Mouse (Mus musculus): Measurements from ENCODE around the gene Cldn15. TPM values are rescaled to one million over a fixed set of nuclear protein-coding genes. Genes with fewer than 3 reads are reported as not detected.
A peak's percentile ranks its signal among the peaks of the same experiment; 100 is the strongest.

Cldn15 gene
- polyA plus RNA-seq, 1 experiment from 2014 or later, result 4.1 TPM

DNA sequence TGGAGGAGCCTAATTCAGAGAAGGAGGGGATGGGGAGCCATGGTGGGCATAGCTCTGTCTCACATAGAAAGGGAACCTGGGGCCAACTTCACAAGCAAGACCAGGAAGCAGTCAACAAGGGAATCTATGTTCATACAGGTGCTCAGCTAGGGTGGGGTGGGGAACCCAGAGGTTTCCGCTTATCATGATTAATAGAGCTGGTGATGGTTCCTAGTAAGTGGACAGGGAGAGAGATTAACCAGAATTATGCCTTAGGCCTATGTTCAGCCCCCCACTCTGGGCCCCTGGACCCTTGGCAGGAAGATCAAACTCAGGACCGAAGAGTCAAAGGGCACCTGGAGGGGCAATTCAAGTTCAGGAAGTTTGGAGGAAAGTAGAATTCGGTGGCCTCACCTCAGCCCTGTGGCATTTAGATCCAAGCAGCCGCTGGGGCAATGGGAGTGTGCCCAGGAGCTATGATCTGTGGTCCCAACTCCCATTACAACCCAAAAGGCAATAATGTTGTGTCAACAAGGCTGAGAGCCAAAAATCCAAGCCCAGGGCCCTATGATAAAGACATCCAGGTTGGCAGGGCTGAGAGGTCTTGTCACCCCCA, 542 bp downstream of the Cldn15 start:
- Histone ChIP-seq H3K27me3 (no peaks in the 10 kb centered on the region), H3K4me3 (replicated peaks) (no peak overlapping the region), H3K9ac (no peak overlapping the region), H3K27ac (peak overlapping the region; percentile 92), H3K4me1 (peaks cover 56% of the 10 kb centered on the region), H3K4me2 (0 out of 2 replicates have a peak overlapping the region, but pooled peaks have one; percentile 2), H3K36me3 (peaks cover 40% of the 10 kb centered on the region), H3K9me3 (replicated peaks) (no peaks in the 10 kb centered on the region)
- 77% methylated on average over 4 of the region's 4 CpGs for WGBS
- ATAC-seq (replicated peaks; ENCODE audit: low FRiP score), result no peak

GRCm38 (mm10) chr5:136967592-136967991, 1.2 kb downstream of the Cldn15 start:
- WGBS, result 49% methylated on average over 10 of the region's 10 CpGs
- peaks cover 56% of the 10 kb centered on the region for H3K4me1 ChIP-seq
- no peaks in the 10 kb centered on the region for H3K9me3 ChIP-seq (replicated peaks)
- no peaks in the 10 kb centered on the region for H3K27me3 ChIP-seq
- 0 out of 2 replicates have a peak, but pooled peaks have one; percentile 10 for ATAC-seq (replicated peaks; ENCODE audit: low FRiP score)
- H3K27ac ChIP-seq, result peak overlapping the region; percentile 92
- no peak overlapping the region for H3K9ac ChIP-seq
- peaks cover 40% of the 10 kb centered on the region for H3K36me3 ChIP-seq
- H3K4me3 ChIP-seq (replicated peaks), result no peak overlapping the region
- peak overlapping the region; percentile 19; the same call in 1 of the 2 replicates for H3K4me2 ChIP-seq

- Histone ChIP-seq H3K4me2 (no peak overlapping the region), H3K9ac (no peak overlapping the region), H3K4me3 (replicated peaks) (no peak overlapping the region), H3K27me3 (no peaks in the 10 kb centered on the region), H3K4me1 (peaks cover 29% of the 10 kb centered on the region), H3K27ac (no peak overlapping the region), H3K9me3 (replicated peaks) (no peaks in the 10 kb centered on the region), H3K36me3 (peaks cover 12% of the 10 kb centered on the region)
- no peak for ATAC-seq (replicated peaks; ENCODE audit: low FRiP score)
- 57% methylated on average over 1 of the region's 1 CpGs for WGBS
These were observed 4.3 kb downstream of the Cldn15 start for GRCm38 (mm10) chr5:136970703-136971102.

DNA sequence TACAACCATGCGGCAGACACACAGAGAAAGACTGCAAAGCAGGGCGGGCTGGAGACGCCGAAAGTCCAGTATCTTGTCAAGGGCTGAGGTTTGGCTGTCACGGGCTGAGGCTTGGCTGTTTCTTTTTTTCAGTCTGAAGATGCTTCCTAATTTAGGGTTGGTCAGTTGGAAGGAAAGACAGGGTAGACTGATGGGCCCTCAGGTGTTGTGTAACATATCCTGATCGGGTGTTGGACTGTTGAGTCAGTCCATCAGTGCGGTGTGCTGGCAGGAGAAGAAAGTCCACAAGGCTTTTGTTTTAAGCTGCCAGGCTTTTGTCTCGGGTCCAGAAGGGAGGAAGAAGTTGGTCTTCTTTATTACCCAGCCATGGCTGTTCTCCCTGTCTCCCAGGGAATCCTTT, 7.3 kb downstream of the Cldn15 start:
- H3K4me1 ChIP-seq, result no peaks in the 10 kb centered on the region
- no peak overlapping the region for H3K4me2 ChIP-seq
- no peak overlapping the region for H3K4me3 ChIP-seq (replicated peaks)
- H3K27me3 ChIP-seq, result no peaks in the 10 kb centered on the region
- no peak for ATAC-seq (replicated peaks; ENCODE audit: low FRiP score)
- no peaks in the 10 kb centered on the region for H3K9me3 ChIP-seq (replicated peaks)
- no peak overlapping the region for H3K27ac ChIP-seq
- WGBS, result 73% methylated on average over 8 of the region's 8 CpGs
- H3K36me3 ChIP-seq, result no peaks in the 10 kb centered on the region
- H3K9ac ChIP-seq, result no peak overlapping the region; the same call in 1 of the 2 replicates

DNA sequence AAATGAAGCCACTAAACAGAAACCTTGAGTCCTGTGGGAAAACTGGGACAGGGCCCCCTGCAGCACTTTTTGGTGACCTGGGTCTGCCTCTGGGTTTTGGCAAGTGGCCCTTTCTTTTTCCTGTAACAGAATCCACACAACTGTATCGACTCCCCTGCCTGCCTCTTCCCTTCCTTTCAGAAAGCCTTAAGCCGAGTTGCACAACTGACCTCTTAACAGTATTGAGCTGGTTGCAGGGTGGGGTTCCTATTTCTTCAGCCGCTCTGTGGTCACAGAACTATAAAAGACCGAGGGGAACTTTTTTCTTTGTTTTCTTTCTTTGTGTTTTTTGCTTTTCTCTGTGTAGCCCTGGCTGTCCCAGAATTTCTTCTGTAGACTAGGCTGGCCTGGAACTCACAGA, 11.4 kb downstream of the Cldn15 start:
- Histone ChIP-seq H3K27ac (no peak overlapping the region), H3K4me3 (replicated peaks) (no peak overlapping the region), H3K36me3 (peaks cover 22% of the 10 kb centered on the region), H3K4me1 (no peaks in the 10 kb centered on the region), H3K9ac (no peak overlapping the region), H3K27me3 (no peaks in the 10 kb centered on the region), H3K9me3 (replicated peaks) (no peaks in the 10 kb centered on the region), H3K4me2 (no peak overlapping the region)
- ATAC-seq (replicated peaks; ENCODE audit: low FRiP score), result no peak
- 66% methylated on average over 4 of the region's 4 CpGs for WGBS

GRCm38 (mm10) chr5:136979762-136980161, 13.3 kb downstream of the Cldn15 start:
- Histone ChIP-seq H3K4me3 (replicated peaks) (no peak overlapping the region), H3K9me3 (replicated peaks) (no peaks in the 10 kb centered on the region), H3K9ac (no peak overlapping the region), H3K27me3 (no peaks in the 10 kb centered on the region), H3K4me1 (no peaks in the 10 kb centered on the region), H3K4me2 (no peak overlapping the region), H3K36me3 (peaks cover 38% of the 10 kb centered on the region), H3K27ac (no peak overlapping the region)
- no peak for ATAC-seq (replicated peaks; ENCODE audit: low FRiP score)
- 79% methylated on average over 2 of the region's 2 CpGs for WGBS

- Histone ChIP-seq H3K4me1 (peaks cover 2% of the 10 kb centered on the region), H3K9ac (no peak overlapping the region), H3K4me3 (replicated peaks) (no peak overlapping the region), H3K27me3 (no peaks in the 10 kb centered on the region), H3K4me2 (no peak overlapping the region), H3K9me3 (replicated peaks) (no peaks in the 10 kb centered on the region), H3K36me3 (peaks cover 39% of the 10 kb centered on the region), H3K27ac (no peak overlapping the region)
- ATAC-seq (replicated peaks; ENCODE audit: low FRiP score), result no peak
- 89% methylated on average over 8 of the region's 8 CpGs for WGBS
These were observed 14.6 kb downstream of the Cldn15 start for GRCm38 (mm10) chr5:136980974-136981373.

- ATAC-seq (replicated peaks; ENCODE audit: low FRiP score), result no peak
- no peak overlapping the region for H3K9ac ChIP-seq
- no peaks in the 10 kb centered on the region for H3K9me3 ChIP-seq (replicated peaks)
- H3K4me2 ChIP-seq, result no peak overlapping the region
- H3K4me1 ChIP-seq, result peaks cover 6% of the 10 kb centered on the region
- no peak overlapping the region for H3K27ac ChIP-seq
- WGBS, result 52% methylated on average over 15 of the region's 16 CpGs
- no peaks in the 10 kb centered on the region for H3K27me3 ChIP-seq
- no peak overlapping the region for H3K4me3 ChIP-seq (replicated peaks)
- peaks cover 39% of the 10 kb centered on the region for H3K36me3 ChIP-seq
These were observed 16.0 kb downstream of the Cldn15 start for GRCm38 (mm10) chr5:136982338-136982930.

DNA sequence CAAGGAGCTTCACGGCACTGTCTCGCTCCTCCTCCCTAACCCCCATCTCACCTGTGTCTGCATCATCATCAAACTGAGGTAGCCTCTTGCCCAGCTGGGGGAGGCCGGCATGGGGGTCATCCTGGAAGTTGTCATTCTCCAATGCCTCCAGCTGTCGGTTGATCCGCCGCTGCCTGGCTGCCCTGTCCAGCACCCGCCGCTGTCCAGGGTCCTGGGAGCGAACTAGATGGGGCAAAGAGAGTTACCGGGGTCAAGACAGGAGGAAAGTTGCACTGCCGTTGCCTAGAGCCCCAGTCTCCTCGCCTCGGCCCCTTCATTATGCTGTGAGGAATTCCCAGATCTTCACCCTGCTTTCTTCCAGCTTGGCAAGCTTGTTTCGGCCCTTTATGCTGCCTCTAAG, 18.4 kb downstream of the Cldn15 start:
- Histone ChIP-seq H3K27ac (no peak overlapping the region), H3K36me3 (peaks cover 47% of the 10 kb centered on the region), H3K4me1 (peaks cover 15% of the 10 kb centered on the region), H3K27me3 (no peaks in the 10 kb centered on the region), H3K4me3 (replicated peaks) (no peak overlapping the region), H3K9ac (no peak overlapping the region), H3K4me2 (no peak overlapping the region), H3K9me3 (replicated peaks) (no peaks in the 10 kb centered on the region)
- ATAC-seq (replicated peaks; ENCODE audit: low FRiP score), result no peak
- 56% methylated on average over 14 of the region's 14 CpGs for WGBS

GRCm38 (mm10) chr5:136986695-136987137, 20.3 kb downstream of the Cldn15 start, which contains the start of gene Plod3:
Plod3 (plus strand) TSS chr5:136987019.
- H3K9ac ChIP-seq, result peak within 1 kb of the TSS; percentile 92
- peak within 1 kb of the TSS; percentile 96 for H3K27ac ChIP-seq
- peaks cover 15% of the 10 kb centered on the region for H3K4me1 ChIP-seq
- H3K9me3 ChIP-seq (replicated peaks), result no peaks in the 10 kb centered on the region
- no peaks in the 10 kb centered on the region for H3K27me3 ChIP-seq
- H3K4me2 ChIP-seq, result peak within 1 kb of the TSS; percentile 91
- peak; percentile 93 for ATAC-seq (replicated peaks; ENCODE audit: low FRiP score)
- under 1% methylated on average over 26 of the region's 26 CpGs for WGBS
- peak within 1 kb of the TSS; percentile 92 for H3K4me3 ChIP-seq (replicated peaks)
- H3K36me3 ChIP-seq, result peaks cover 54% of the 10 kb centered on the region

DNA sequence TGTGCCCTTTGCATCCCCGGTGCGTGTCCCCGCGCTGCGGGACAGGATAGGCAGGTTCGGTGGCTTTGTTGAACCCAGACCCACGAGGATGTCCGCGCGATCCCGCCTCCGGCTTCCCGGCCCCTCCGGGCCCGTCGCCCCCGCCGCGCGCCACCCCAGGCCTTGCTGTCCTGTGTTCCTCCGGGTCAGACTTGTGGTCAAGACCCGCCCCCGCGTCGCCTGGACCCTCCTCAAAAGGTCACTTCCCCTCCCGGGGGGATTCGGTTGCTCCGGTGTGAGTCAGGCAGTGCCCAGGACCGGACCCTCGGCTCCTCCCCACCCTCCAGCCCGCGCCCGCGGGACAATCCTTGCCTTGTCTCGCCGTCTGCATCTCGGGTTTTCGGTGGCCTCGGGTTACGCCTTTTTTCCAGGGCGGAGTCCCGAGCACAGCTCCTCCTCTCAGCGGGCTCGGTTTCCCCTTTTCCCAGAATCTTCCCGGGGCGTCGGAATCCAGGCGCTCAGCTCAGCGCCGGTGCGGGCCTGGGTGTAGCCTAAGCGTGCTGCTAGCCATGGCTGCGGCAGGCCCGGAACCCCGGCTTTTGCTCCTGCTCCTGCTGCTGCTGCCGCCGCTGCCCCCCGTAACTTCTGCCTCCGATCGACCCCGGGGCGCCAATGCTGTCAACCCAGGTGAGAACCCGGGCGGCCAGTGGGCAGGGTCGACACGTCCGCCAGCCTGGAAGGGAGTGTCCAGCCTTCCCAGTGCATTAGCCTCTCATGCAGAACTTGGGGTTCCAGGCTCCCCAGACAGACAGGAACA, 20.9 kb downstream of the Cldn15 start:
- peak overlapping the region; percentile 92 for H3K4me3 ChIP-seq (replicated peaks)
- under 1% methylated on average over 67 of the region's 67 CpGs for WGBS
- H3K36me3 ChIP-seq, result peaks cover 54% of the 10 kb centered on the region
- peak overlapping the region; percentile 91 for H3K4me2 ChIP-seq
- no peaks in the 10 kb centered on the region for H3K27me3 ChIP-seq
- peaks cover 15% of the 10 kb centered on the region for H3K4me1 ChIP-seq
- peak overlapping the region; percentile 96 for H3K27ac ChIP-seq
- no peaks in the 10 kb centered on the region for H3K9me3 ChIP-seq (replicated peaks)
- ATAC-seq (replicated peaks; ENCODE audit: low FRiP score), result peak; percentile 70
- H3K9ac ChIP-seq, result peak overlapping the region; percentile 92

DNA sequence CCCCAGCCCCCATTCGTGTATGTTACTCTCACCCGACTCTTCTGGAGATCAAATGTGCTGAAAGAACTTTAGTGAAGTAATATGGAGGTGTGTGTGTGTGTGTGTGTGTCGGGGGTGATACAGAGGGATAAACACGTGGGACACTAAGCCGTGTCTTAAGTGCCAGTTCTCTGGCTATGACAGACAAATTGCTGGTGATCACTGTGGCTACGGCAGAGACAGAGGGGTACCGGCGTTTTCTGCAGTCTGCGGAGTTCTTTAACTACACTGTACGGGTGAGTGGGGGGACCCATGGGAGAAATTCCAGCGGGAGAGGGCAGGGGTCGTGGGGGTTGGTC, 21.5 kb downstream of the Cldn15 start, which contains the start of gene Znhit1:
Znhit1 (minus strand) TSS at position 88 of the 338 bp plus-strand sequence.
- Histone ChIP-seq H3K4me2 (peak within 1 kb of the TSS; percentile 91), H3K9ac (peak within 1 kb of the TSS; percentile 92), H3K4me1 (peaks cover 15% of the 10 kb centered on the region), H3K4me3 (replicated peaks) (peak within 1 kb of the TSS; percentile 92), H3K36me3 (peaks cover 58% of the 10 kb centered on the region), H3K9me3 (replicated peaks) (no peaks in the 10 kb centered on the region), H3K27ac (peak within 1 kb of the TSS; percentile 96), H3K27me3 (no peaks in the 10 kb centered on the region)
- ATAC-seq (replicated peaks; ENCODE audit: low FRiP score), result peak; percentile 2; the same call in 1 of the 2 replicates
- 3% methylated on average over 12 of the region's 12 CpGs for WGBS

Data from kidney, embryonic 15.5 days (tissue).